Mouse (Mus musculus): ENCODE data around the gene Vmn1r232. TPM values are rescaled to one million over a fixed set of nuclear protein-coding genes. Genes with fewer than 3 reads are reported as not detected.

Gene Vmn1r232
- not detected for total RNA-seq (2022)

DNA sequence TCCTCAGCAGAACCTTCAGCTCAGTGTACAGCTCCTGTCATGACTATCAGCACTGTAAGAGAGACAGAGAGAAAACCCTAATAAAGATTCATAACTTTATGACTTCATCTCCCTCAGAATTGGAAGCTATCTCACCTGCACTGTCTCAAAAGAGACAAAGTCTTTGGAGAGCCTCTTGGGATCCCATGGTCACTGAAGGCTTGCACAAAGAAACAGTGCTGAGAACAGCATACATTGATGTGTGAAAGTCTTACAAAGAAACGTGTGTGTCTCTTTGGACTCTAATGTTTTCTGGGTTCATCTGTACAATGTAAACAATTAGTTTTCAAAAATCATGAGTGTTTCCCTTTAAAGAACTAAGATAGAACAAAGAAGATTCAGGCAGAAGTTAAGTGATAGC is at the start of gene Vmn1r232:
TSS of gene Vmn1r232 (minus strand) at position 101 of the 400 bp plus-strand sequence.
- no peak for DNase-seq (ENCODE audit: low spot score in 2 of 2)

DNA sequence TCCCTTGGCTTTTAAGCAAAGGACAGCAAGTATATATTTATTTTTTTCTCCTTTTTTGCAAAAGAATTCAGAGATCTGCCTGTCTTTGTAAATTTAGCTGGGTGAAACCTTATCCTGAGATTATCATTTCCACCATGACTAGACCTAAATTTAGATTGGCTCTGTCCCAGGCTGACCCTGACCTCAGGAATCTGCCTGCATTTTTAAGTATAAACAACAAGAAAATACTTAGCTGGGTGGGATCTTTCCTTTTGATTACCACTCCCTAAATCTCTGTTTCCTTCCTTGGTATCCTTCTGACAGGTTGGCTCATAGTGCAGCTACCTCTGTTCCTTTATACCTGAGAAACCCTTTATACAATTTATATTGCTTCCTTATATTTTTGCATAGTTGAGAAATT is 47.2 kb upstream of the Vmn1r232 start:
- no peak for DNase-seq (ENCODE audit: low spot score in 2 of 2)

DNA sequence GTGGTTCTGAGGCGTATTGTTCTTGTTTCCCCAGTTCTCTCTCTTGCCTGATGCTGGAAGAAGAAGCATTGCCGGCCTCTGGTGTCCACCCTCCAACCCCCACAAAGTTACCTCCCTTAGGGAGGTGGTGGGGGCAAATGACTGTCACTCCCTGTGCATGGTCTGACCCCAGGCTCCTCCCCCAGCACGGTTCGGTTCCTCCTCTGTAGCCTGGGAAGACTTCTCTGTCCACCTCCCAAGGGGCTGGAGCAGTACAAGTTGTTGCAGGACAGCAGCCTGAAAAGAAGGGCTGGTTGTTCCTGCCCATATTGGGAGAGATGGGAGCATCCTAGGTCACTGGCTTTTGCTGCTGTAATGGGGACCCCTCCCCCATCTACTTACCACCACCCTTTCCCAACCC is 45.9 kb upstream of the Vmn1r232 start:
- no peak for DNase-seq (ENCODE audit: low spot score in 2 of 2)

DNA sequence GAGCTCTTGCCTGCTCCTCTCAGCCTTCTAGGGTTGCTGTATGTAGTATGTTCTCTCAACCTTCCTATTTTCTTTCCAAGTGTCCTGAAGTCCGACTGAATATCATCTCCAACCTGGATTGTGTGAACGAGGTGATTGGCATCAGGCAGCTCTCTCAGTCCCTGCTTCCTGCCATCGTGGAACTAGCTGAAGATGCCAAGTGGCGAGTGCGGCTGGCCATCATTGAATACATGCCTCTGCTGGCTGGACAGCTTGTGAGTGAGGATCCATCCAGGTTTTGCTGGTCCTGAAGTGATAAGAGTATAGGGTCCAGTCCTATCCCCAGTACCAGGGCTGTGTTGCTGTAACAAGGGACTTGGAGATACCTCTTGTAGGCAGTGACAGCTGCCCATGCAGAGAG is 40.9 kb upstream of the Vmn1r232 start:
- DNase-seq (ENCODE audit: low spot score in 2 of 2): no peak

DNA sequence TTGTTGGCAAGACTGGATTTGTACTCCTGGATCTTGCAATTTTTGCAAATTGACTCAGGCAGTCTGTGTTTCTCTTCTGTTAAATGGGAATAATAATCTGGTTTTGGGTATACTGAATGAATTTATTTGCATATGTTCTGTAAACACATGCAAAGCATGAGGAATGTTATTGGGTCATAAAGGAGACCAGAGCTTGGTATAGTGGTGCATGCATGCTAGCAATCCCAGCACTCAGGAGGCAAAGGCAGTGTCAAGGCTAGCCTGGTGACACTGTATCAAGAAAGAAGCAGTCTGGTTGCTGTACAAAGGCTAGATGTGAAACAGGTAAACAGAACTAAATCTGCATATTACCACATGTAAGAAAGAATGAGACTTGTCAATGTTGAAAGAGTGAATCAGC is 27.1 kb upstream of the Vmn1r232 start:
- no peak for DNase-seq (ENCODE audit: low spot score in 2 of 2)

DNA sequence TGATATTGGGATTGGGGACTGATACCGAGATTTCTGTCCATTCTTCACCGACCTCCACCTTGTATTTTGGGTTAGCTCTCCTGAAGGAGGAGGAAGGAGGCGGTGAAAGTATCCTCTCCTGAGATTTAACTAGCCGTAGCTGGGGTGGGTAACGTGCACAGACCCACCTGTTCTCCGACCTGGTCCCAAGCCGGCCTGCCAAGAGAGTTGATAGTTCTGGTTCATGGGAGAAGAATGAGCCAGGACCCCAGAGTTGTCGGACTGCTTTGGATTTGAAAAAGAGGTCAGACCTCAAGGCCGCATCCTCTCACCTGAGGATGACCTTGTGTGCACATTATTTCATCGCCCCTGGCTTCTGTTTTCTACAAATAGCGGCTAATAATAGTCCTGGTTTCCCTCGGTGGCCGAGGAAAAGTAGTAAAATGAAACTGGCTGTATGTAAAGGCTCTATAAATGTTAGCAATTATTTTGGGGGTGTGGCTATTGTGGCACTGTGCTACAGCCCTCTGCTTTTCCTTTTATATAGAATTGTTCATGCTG is 26.6 kb upstream of the Vmn1r232 start:
- DNase-seq (ENCODE audit: low spot score in 2 of 2): no peak

DNA sequence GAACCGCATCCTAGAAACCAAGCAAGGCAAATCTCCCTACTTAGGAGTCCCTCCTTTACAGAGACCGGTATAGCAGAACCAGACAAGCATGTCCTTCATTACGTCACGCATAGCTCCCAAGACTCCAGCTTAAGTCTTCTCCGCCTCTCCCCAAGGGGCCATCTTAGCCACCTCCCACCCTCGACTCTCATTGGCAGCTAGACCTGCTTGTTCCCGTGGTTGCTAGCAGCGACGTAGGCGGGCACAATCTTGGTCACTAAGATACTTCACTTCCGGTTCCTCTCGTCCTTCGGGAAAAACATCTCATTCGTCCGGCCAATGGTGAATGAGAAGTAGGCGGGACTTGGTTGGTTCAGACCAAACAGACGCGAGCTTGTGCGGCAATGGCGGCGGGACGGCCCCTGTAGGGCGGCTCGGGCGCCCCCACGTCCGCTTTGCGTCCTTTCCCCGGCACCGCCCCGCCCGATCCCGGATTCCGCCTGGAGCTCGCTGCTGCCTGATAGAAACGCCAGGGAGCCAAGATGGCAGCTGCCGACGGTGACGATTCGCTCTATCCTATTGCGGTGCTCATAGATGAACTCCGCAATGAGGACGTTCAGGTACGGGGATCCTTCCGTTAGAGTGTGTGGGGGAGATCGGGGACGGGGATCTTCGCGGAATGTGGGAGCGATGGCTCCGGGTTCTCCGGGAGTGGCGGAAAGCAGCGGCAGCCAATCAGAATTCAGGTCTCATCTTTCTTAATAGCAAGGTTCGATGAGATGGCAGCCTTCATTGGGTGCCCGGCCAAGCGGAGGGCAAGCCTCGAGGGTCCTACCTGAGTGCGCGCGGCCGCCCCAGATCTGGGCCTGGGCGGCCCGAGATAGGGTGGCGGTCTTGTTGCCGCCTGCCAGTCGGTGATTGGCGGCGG is 25.7 kb upstream of the Vmn1r232 start, which contains the start of gene Ppp2r1a:
TSS of gene Ppp2r1a (plus strand) at position 327 of the 907 bp plus-strand sequence.
- DNase-seq (ENCODE audit: low spot score in 2 of 2): peak; percentile 99 to 100

DNA sequence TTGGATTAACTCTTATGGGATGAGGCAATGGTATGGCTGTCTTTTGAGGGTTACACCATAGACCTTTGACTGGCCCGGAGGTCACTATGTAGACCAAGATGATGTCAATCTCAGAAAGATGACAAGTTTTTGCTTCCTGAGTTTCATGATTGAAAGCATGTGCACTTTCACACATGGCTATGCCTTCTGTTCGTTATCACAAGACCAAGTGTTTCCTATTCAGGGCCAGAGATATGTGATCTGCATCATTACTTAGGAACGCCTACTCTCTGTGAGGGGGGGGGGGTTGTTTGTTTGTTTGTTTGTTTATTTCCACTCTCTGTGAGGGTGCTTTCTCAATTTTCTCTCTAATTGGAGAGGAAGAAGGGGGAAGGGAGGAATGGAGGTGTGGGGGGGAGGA is 24.7 kb upstream of the Vmn1r232 start:
- DNase-seq (ENCODE audit: low spot score in 2 of 2): no peak

DNA sequence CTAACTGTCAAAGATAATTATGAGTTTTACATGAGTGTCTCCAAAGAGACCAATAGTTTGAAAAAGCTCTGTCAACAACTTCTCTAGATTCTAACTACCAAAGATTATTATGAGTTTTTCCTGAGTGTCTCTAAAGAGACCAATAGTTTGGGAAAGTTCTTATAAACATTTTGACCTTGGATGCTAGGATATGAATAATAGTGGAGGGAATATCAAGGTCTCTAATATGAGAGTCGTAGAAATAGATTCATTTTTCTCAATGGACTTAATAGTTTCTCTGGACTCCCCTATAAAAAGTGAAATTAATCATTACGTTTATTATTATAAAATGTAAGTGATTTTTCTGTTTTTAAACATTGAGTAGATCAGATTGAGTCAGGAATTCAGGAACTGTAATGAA is 14.5 kb downstream of the Vmn1r232 start, which contains the start of gene Vmn1r231:
TSS of gene Vmn1r231 (minus strand) at position 101 of the 400 bp plus-strand sequence.
- DNase-seq (ENCODE audit: low spot score in 2 of 2): no peak

Other genes with a start within 250 kb of the Vmn1r232 start
- gene Vmn1r226, start 236.9 kb downstream of the Vmn1r232 start, total RNA-seq (2022): not detected
- gene Vmn1r227, start 189.9 kb downstream of the Vmn1r232 start, total RNA-seq (2022): not detected
- under 1 TPM in 1 of 4 experiments, not detected in 3; 0.08 TPM for gene Vmn1r228, start 133.6 kb downstream of the Vmn1r232 start, total RNA-seq (2022)
- under 1 TPM; 0.02 to 0.09 (median 0.06) TPM for gene Vmn1r229, start 108.2 kb downstream of the Vmn1r232 start, total RNA-seq (2022)
- not detected for gene Vmn1r230, start 79.3 kb downstream of the Vmn1r232 start, total RNA-seq (2022)
- not detected for gene Vmn1r231, start 14.6 kb downstream of the Vmn1r232 start, total RNA-seq (2022)
- 100 to 1,000 TPM; 510 to 549 (median 533) TPM for gene Ppp2r1a, start 25.6 kb upstream of the Vmn1r232 start, total RNA-seq (2022)
- not detected for gene Vmn1r233, start 76.8 kb upstream of the Vmn1r232 start, total RNA-seq (2022)
- gene Zfp160, start 89.2 kb upstream of the Vmn1r232 start, total RNA-seq (2022): 10 to 100 TPM; 19.7 to 24.2 (median 21.4) TPM